Mouse (Mus musculus): ENCODE measurements around the gene Eif2b2.

GRCm38 (mm10) chr12:85178294-85178693 is 41.0 kb upstream of the Eif2b2 start:
- TF ChIP-seq POLR2A (IDR thresholded peaks at IDR 0.05; ENCODE audit: borderline replicate concordance, extremely low read depth, insufficient read depth, insufficient read length, poor library complexity, severe bottlenecking) = no peak
- TF ChIP-seq CTCF (IDR thresholded peaks at IDR 0.05; ENCODE audit: borderline replicate concordance, extremely low read depth, insufficient read depth, insufficient read length) = no peak
